Mouse (Mus musculus) gastrocnemius, adult 2 months (tissue): ENCODE data around the gene Tmem184a. TPM values are rescaled to one million over a fixed set of nuclear protein-coding genes. Genes with fewer than 3 reads are reported as not detected.

Source experiments
- DNase-seq: peaks from one replicate; pipeline ENCODE4 v3.0.0; 2022
- H3K27ac ChIP-seq: fragments of 200-600 bp; 2 replicates; pipeline ENCODE4 v1.8.1; 2022; ENCODE audit warnings: mild to moderate bottlenecking
- H3K4me3 ChIP-seq: fragments of 200-600 bp; 2 replicates; pipeline ENCODE4 v1.8.1; 2022; ENCODE audit warnings: mild to moderate bottlenecking, moderate library complexity
- CTCF ChIP-seq: fragments of 200-600 bp; IDR thresholded peaks from 2 replicates; pipeline ENCODE4 v1.8.1; 2022; ENCODE audit warnings: antibody characterized with exemption, mild to moderate bottlenecking, moderate library complexity
- intact Hi-C: fragments of 180-260 bp; cut with DNase I; formaldehyde crosslinking; loops from one replicate; pipeline ENCODE4 v1.15.1; 2025
- total RNA-seq, 2 experiments: library from RNA; stranded (reverse); gene quantifications; 2 replicates each; pipeline ENCODE4 v1.2.3; 2021

Gene Tmem184a
- total RNA-seq, 2 experiments from 2014 or later, result 0.87 to 0.95 TPM

DNA sequence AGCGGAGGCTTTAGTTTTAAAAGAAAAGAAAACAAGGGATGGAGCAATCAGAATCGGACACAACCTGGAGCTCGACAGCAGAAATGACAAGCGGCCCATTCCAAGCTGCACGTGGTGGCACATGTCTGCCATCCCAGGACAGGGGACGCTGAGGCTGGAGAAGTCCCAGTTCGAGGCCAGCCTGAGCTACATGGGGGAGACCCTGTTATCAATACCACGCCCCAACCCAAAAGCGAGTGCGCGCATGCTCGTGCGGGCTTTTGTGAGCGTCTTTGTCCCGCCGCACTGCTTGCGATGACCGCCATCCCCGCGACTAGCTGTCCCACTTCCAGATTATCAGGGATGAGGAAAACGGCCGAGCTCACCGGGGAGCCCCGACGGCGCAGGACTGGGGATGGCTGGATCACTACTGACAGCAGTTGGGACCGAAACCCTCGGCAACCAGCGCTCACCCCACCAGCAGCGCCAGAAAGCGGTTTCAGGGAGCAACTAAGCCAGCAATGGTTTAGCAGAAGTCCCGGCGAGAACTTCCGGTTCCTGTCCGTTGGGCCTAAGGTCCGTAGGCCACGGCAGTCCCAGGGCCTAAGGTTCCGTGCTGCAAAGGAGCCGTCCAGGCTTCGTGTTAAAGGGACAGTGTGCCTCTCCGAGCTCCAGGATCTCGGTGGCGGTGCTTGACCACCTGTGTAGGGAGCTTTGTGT, 6.8 kb upstream of the Tmem184a start, which contains the start of the genes Gm26938 and Psmg3:
Gm26938 (minus strand) TSS at position 51 of the 699 bp plus-strand sequence.
Psmg3 (minus strand) TSS at position 529 of the 699 bp plus-strand sequence.
- peak; percentile 90 for DNase-seq
- TF ChIP-seq CTCF, result no peak; the same call in 1 of the 2 replicates
- Histone ChIP-seq H3K4me3 (peak within 1 kb of the TSS; percentile 84), H3K27ac (peak within 1 kb of the TSS; percentile 94)
- intact Hi-C loops, result loop anchor here (2.0 kb wide), 1 partner anchor 52 kb away; the partner anchor contains the start of gene Ints1

DNA sequence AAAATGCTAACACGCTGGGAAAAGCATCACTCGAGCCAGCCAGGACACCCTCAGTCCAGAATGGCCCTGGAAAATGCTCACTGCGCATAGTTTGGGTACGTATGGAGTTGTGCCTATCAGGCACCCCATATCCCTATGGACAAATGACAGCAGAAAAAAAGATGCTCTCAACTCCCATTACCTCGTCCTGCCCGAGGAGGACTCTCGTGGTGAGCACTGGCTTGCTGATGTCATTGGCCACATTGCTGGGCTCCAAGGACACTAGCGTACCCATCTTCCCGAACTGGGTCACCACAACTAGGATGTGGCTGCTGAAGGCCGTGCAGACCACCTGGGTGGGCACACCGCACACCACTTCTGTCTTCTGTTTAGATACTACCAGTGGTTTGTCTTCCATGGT, 6.2 kb upstream of the Tmem184a start:
- intact Hi-C loops, result loop anchor here (2.0 kb wide), 1 partner anchor 51 kb away; the partner anchor contains the start of gene Ints1
- peak overlapping the region; percentile 84 for H3K4me3 ChIP-seq
- peak overlapping the region; percentile 94 for H3K27ac ChIP-seq
- no peak for TF ChIP-seq CTCF
- DNase-seq, result no peak

DNA sequence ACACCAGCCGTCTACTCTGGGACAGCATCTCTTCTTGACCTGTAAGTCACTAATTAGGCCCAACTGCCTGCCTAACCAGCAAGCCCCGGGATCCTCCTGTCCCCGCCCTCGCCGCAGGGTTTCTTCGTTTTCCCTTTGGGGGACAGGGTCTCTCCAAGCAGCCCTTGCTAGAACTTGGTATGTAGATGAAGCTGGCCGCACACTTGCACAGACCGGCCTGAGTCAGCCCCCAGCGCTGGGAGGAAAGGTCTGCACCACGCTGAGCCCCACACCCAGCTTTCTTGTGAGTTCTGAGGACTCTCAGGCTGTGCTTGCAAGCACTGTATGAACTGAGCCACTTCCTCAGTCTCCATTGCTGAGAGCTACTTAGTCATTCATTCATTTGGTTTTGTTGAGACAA, 4.8 kb upstream of the Tmem184a start:
- H3K4me3 ChIP-seq, result no peak overlapping the region
- intact Hi-C loops, result no loop called here
- no peak for TF ChIP-seq CTCF
- H3K27ac ChIP-seq, result no peak overlapping the region
- no peak for DNase-seq

DNA sequence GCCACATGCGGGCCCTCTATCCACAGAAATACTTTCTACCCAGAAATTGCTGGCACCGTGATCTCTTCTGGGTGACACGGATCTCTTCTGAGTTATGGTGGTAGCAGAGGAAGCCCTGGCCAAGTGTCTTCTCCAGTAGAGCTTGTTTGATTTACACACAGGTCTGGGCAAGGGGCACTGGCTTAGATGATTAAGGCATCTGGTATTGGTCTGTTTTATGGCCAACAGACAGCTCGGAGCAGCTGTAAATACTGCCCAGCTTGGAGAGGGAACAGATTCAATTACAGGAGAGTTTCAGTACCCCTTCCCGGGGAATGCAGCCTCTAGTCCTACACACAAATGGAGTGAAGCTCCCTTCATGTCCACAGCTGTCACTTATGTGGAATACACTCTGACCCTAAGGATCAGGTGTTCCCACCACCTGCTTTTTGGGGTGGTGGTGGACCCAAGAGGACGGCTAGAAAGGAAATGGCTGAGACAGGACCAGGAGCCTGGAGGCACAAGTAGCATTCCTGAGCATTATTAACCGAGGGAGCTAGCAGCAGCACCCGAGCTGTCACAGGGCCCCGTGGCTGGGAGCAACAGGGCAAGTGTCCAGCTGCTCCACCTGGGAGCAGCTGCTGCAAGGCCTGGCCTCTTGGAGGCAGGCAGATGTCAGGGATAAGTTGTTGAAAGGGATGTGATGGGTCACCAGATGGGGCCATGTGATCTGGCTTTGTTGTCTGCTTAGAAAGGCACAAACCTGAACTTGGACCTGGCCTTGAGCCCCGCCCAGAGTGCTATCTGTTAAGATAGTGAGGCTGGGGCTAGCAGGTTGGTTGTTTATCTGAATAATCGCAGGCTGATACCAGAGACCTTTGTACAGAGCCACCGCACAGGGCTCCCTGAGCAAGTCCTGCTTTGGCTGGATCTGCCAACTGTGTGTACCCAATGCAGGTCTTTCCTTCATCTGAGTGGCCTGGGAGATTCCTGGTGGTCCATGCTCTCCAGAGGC, 2.0 kb upstream of the Tmem184a start:
- no peak for DNase-seq
- no peak for TF ChIP-seq CTCF
- Histone ChIP-seq H3K27ac (peak overlapping the region; percentile 57), H3K4me3 (no peak overlapping the region)
- intact Hi-C loops, result no loop called here

DNA sequence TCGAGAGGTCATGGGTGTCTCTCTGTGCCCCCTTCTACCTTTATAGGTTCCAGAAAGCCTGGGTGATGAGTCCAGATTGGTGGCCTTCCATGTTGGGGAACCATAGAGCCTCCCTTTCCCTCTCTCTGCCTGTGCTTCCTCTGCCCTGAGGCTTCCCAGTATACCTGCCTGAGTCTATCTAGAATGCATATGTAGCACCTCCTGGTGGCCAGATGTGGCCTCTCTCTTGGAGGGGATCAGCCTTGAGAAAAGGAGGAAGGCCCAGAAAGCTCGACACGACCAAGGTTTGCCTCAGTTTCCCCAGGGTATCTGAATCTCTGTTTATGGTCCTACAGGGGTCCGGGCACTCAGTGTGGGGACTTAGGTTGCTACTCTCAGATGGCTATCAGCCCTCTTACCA, 916 bp downstream of the Tmem184a start:
- peak; percentile 50 for DNase-seq
- no peak overlapping the region for H3K4me3 ChIP-seq
- peak; percentile 66 for TF ChIP-seq CTCF
- H3K27ac ChIP-seq, result no peak overlapping the region
- intact Hi-C loops, result loop anchor here (5.0 to 10.0 kb wide), 2 partner anchors 42 to 104 kb away; partner anchors contain the start of gene Ints1

DNA sequence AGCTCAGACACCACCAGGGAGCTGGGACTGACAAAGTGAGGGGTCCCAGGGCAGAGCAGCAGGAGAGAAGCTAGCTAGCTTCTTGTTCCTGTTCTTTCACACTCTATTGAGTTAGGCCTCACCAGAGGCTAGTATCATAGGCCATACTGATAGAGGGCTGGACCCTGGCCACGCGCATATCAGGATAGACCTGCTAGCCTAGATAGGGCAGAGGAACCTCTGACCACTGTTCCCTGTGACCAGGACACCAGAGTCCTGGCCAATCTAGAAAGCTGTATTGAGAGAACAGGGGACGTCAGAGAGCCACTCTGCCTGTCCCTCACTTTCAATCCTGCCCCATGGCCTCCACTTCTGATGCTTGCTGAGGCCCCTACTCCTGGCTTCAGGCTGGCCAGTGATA, 1.7 kb downstream of the Tmem184a start:
- TF ChIP-seq CTCF, result no peak
- DNase-seq, result no peak
- Histone ChIP-seq H3K27ac (no peak overlapping the region), H3K4me3 (no peak overlapping the region)
- intact Hi-C loops, result loop anchor here (5.0 to 10.0 kb wide), 2 partner anchors 41 to 103 kb away; partner anchors contain the start of gene Ints1

DNA sequence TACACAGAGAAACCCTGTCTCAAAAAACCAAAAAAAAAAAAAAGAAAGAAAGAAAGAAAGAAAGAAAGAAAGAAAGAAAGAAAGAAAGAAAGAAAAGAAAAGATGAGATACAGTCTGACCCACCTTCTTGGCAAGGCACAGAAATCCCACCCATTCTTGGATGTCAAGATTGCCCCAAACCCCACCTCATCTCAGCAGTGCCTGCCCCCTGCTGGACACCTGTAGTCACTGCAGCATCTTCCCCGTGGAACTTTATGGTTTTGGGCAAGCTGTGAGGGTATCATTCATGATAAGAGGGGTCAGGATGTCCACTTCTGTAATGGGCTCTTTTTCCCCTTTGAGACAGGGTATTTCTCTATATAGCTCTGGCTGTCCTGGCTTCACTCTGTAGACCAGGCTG, 2.4 kb downstream of the Tmem184a start:
- TF ChIP-seq CTCF, result peak; percentile 77

DNA sequence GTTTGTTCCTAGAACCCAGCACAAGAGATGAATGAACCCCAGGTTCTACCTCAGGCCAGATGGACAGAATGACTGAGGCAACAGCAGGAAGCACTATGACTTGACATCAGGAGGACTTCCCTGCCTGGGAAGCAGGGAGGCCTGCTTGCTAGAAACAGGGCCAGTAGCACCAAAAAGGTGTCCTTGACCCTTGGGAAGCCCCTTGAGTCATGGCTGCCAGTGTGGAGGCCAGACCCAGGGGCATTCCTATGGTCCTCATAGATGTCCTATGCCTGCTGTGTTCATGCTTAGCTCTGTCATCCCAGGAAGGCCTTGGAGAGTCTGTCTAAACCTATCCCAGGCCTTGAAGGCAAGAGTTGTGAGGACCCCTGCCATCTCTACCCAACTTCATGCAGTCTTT, 3.3 kb downstream of the Tmem184a start:
- TF ChIP-seq CTCF, result no peak
- Histone ChIP-seq H3K27ac (no peak overlapping the region), H3K4me3 (no peak overlapping the region)
- intact Hi-C loops, result loop anchor here (5.0 to 10.0 kb wide), 2 partner anchors 39 to 102 kb away; partner anchors contain the start of gene Ints1
- no peak for DNase-seq

More for the DNA sequence above, 2.4 kb downstream of the Tmem184a start:
- no peak for DNase-seq
- intact Hi-C loops, result loop anchor here (5.0 to 10.0 kb wide), 2 partner anchors 40 to 102 kb away; partner anchors contain the start of gene Ints1
- H3K4me3 ChIP-seq, result no peak overlapping the region
- no peak overlapping the region for H3K27ac ChIP-seq

DNA sequence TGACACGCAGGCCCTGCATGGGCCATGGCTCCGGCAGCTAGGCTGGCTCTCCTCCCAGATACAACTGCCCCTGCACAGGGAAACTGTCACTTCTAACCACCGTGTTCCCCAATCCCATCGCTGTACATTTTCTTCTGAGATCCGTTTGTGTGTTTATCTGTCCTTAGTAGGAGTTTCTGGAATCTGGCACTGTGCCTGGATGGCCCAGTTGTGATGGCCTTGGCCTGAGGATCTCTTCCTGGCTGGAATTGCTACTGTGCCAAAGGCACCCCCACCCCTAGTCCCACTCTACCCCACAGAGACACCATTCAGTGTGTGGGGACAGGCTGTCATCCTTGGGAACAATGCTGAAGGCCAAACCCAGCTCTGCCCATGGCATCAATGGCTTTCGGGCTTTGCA, 3.8 kb downstream of the Tmem184a start:
- no peak for TF ChIP-seq CTCF
- intact Hi-C loops, result loop anchor here (5.0 to 10.0 kb wide), 2 partner anchors 39 to 101 kb away; partner anchors contain the start of gene Ints1

DNA sequence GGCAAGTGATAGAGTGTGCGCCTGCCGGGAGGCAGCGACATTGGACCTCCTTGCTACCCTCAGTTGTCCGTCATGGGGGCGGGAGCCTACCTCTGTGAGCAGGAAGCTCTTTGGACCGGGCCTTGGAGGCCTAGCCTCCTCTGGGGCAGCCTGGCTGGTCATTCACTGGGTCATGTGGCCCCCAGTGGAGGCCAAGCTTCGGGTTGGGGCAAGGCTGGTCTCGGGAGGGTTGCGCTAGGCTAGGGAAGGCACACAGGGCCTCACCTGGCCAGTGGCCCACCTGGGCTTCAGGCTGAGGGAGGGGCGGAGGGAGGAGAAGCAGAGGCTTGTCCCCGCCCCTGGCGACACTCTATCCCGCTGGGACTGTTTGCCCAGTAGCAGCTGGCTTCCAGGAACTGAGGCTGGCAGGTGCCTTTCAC, 5.7 kb downstream of the Tmem184a start:
- no peak for TF ChIP-seq CTCF
- H3K4me3 ChIP-seq, result peak overlapping the region; percentile 51
- DNase-seq, result peak; percentile 44
- peak overlapping the region; percentile 35; the same call in 1 of the 2 replicates for H3K27ac ChIP-seq
- intact Hi-C loops, result loop anchor here (10.0 kb wide), 1 partner anchor 99 kb away; no protein-coding TSS in a partner anchor

More for the DNA sequence above, 3.8 kb downstream of the Tmem184a start:
- no peak overlapping the region for H3K4me3 ChIP-seq
- no peak overlapping the region for H3K27ac ChIP-seq
- no peak for DNase-seq

DNA sequence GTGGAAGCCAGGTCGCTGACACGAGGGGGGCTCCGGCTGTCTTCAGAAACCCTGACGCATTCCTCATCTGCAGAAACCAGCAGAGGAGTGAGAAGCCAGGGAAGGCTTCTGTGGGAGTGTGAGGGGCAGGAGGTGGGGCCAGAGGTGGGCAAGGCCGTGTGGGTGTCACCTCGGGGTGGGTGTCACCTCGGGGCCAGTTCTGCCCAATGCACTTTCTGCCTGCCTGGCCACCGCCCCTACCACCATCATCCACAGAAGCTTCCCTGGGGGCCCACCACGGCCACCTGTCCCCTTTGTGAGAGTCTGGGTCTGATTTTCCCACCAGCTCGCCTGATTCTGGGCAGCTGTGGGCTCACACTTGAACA, 6.6 kb downstream of the Tmem184a start:
- no peak for DNase-seq
- H3K4me3 ChIP-seq, result no peak overlapping the region
- intact Hi-C loops, result loop anchor here (10.0 kb wide), 1 partner anchor 98 kb away; no protein-coding TSS in a partner anchor
- no peak overlapping the region for H3K27ac ChIP-seq
- TF ChIP-seq CTCF, result no peak
